Mouse (Mus musculus): ENCODE results near the gene Gngt2.

DNA sequence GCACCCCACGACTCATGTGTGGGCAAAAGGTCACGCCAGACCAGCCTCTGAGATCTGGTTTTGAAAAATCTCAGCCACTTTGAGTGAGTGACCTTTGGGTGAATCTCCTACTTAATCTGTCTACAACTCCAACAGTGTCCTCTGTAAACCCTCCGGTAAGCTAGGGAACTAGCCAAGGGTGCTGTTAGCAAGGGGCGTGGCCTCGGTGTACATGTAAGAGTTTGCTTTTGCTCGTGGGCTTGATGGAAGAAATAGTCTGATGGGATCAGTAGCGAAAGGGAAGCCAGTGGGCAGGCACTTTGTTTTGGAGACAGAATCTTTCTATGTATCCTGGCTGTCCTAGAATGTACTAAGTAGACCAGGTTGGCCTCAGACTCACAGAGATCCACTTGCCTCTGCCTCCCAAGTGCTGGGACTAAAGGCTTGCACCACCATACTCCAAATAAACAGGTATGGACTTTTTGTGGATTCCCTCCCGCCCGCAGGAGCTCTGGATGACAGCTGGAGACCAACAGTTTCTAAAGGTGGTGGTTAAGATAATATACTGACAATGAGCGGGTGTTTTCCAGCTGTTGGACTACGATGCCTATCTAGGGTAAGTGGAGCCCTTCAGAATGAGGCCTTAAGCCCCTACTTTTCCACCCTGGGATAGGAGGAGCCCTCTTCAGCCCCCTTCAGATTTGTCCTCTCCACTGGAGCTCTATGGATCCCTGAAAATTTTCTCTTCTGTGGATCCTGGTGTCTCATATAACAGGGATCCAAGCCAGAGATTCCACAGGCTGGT lies 8.6 kb upstream of the Gngt2 start:
- TF ChIP-seq CTCF (IDR thresholded peaks at IDR 0.05; ENCODE audit: low read depth), result no peak
- TF ChIP-seq EP300 (IDR thresholded peaks at IDR 0.05; ENCODE audit: low read depth), result no peak

Measured in liver, postnatal 0 days (tissue).